Mouse (Mus musculus) heart, embryonic 12.5 days (tissue): Measurements from ENCODE around the gene Sulf2. TPM values are rescaled to one million over a fixed set of nuclear protein-coding genes. Genes with fewer than 3 reads are reported as not detected.

Source experiments
- ATAC-seq: fragments of 200-750 bp; cut with Nextera tagmentation; 2 replicates; pipeline ENCODE4 v1.8.0; 2017; ENCODE audit warnings: moderate TSS enrichment, moderate library complexity; ENCODE audit not compliant: insufficient number of reproducible peaks, low FRiP score
- H3K27ac ChIP-seq: fragments of 300-500 bp; sonication (generic); 2 replicates; pipeline ENCODE4 v1.5.1; 2016; ENCODE audit warnings: mild to moderate bottlenecking, moderate library complexity; ENCODE audit not compliant: poor library complexity, severe bottlenecking
- H3K27me3 ChIP-seq: fragments of 300-500 bp; sonication (generic); replicated peaks from 2 replicates; pipeline ENCODE4 v1.6.1; 2016; ENCODE audit warnings: mild to moderate bottlenecking, moderate library complexity
- H3K36me3 ChIP-seq: fragments of 300-500 bp; sonication (generic); 2 replicates; pipeline ENCODE4 v1.6.1; 2016; ENCODE audit warnings: mild to moderate bottlenecking, moderate library complexity
- H3K4me1 ChIP-seq: fragments of 300-500 bp; sonication (generic); replicated peaks from 2 replicates; pipeline ENCODE4 v1.6.1; 2016; ENCODE audit warnings: mild to moderate bottlenecking
- H3K4me2 ChIP-seq: fragments of 300-500 bp; sonication (generic); 2 replicates; pipeline ENCODE4 v1.6.1; 2016; ENCODE audit warnings: mild to moderate bottlenecking, moderate library complexity
- H3K4me3 ChIP-seq: fragments of 300-500 bp; sonication (generic); 2 replicates; pipeline ENCODE4 v1.5.1; 2016; ENCODE audit warnings: mild to moderate bottlenecking
- H3K9ac ChIP-seq: fragments of 300-500 bp; sonication (generic); 2 replicates; pipeline ENCODE4 v1.6.1; 2016; ENCODE audit warnings: mild to moderate bottlenecking, moderate library complexity
- H3K9me3 ChIP-seq: fragments of 300-500 bp; sonication (generic); replicated peaks from 2 replicates; pipeline ENCODE4 v1.6.1; 2016; ENCODE audit warnings: mild to moderate bottlenecking, moderate library complexity
- WGBS: fragments of 180-500 bp; shearing (Covaris S2); methylation state at CpG from one replicate; pipeline ENCODE4 v1.1.7; 2016; 5-methylcytosine and 5-hydroxymethylcytosine counted together
- polyA plus RNA-seq: library from polyadenylated mRNA; unstranded; fragments of >200 nt; fragmentation: Nextera tagmentation; extraction: Ambion mirVana; gene quantifications from 2 replicates; pipeline ENCODE4 v1.2.1, GENCODE M21; 2016

Sulf2 gene
- polyA plus RNA-seq, 1 experiment from 2014 or later, result 136 TPM

DNA sequence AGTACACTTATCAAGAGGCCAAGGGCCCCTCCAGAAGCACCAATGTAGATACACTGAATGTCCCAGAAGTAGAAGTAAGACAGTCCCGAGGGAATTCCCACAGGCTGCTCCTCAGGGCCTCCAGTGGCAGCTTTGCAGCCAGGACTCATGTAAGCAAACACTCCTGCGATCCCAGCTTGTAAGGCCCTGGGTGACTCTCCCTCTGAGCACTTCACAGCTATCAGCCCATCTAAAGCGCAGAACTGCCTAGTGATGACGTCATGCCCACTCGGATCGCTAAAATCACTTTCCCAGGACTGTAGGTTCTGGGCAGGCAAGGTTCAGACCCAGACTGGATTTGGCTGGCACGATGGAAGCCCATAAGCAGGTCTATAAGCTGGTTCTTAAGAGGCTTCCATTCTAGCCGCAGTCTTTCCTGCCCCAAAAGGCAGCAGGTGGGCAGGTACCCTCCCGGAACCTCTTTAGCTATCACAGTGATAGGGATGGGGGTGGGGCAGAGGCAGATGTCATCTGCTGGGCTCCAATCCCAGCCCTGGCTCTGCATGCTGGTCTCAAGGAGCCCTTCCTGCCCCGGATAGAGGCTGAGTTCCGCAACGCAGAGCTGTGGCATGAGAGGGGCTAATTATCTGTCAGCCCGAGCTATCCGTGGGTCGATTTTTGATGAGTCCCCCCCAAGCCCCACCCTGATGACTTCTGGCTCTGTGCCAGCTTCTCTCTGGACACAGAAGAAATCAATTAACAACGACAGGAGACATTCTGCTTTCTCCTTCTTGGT lies 19.6 kb downstream of the Sulf2 start:
- Histone ChIP-seq H3K4me3 (no peak overlapping the region), H3K36me3 (peaks cover 29% of the 10 kb centered on the region), H3K4me2 (peak overlapping the region; percentile 3; the same call in 1 of the 2 replicates), H3K9ac (peak overlapping the region; percentile 24; the same call in 1 of the 2 replicates), H3K27ac (0 out of 2 replicates have a peak overlapping the region, but pooled peaks have one; percentile 12), H3K4me1 (peaks cover 65% of the 10 kb centered on the region), H3K9me3 (no peaks in the 10 kb centered on the region), H3K27me3 (no peaks in the 10 kb centered on the region)
- no peak for ATAC-seq
- WGBS, result 26% methylated on average over 16 of the region's 16 CpGs

GRCm38 (mm10) chr2:166128756-166129155 lies 26.7 kb downstream of the Sulf2 start:
- H3K36me3 ChIP-seq, result peaks cover 58% of the 10 kb centered on the region
- H3K4me1 ChIP-seq, result peaks cover 33% of the 10 kb centered on the region
- 55% methylated on average over 4 of the region's 4 CpGs for WGBS
- no peaks in the 10 kb centered on the region for H3K27me3 ChIP-seq
- H3K4me3 ChIP-seq, result no peak overlapping the region
- no peak for ATAC-seq
- no peaks in the 10 kb centered on the region for H3K9me3 ChIP-seq
- no peak overlapping the region for H3K4me2 ChIP-seq
- no peak overlapping the region for H3K9ac ChIP-seq
- peak overlapping the region; percentile 34; the same call in 1 of the 2 replicates for H3K27ac ChIP-seq

- Histone ChIP-seq H3K27ac (no peak overlapping the region), H3K4me2 (no peak overlapping the region), H3K9me3 (no peaks in the 10 kb centered on the region), H3K9ac (no peak overlapping the region), H3K36me3 (peaks cover 63% of the 10 kb centered on the region), H3K27me3 (no peaks in the 10 kb centered on the region), H3K4me3 (no peak overlapping the region), H3K4me1 (peaks cover 40% of the 10 kb centered on the region)
- no peak for ATAC-seq
- 84% methylated on average over 15 of the region's 15 CpGs for WGBS
Observed at GRCm38 (mm10) chr2:166128032-166128431, 27.4 kb downstream of the Sulf2 start.

GRCm38 (mm10) chr2:166126343-166126742 lies 29.1 kb downstream of the Sulf2 start:
- Histone ChIP-seq H3K27me3 (no peaks in the 10 kb centered on the region), H3K4me2 (no peak overlapping the region), H3K4me1 (peaks cover 57% of the 10 kb centered on the region), H3K36me3 (peaks cover 47% of the 10 kb centered on the region), H3K9me3 (no peaks in the 10 kb centered on the region), H3K4me3 (no peak overlapping the region), H3K27ac (no peak overlapping the region), H3K9ac (no peak overlapping the region)
- no peak for ATAC-seq
- 62% methylated on average over 11 of the region's 11 CpGs for WGBS

DNA sequence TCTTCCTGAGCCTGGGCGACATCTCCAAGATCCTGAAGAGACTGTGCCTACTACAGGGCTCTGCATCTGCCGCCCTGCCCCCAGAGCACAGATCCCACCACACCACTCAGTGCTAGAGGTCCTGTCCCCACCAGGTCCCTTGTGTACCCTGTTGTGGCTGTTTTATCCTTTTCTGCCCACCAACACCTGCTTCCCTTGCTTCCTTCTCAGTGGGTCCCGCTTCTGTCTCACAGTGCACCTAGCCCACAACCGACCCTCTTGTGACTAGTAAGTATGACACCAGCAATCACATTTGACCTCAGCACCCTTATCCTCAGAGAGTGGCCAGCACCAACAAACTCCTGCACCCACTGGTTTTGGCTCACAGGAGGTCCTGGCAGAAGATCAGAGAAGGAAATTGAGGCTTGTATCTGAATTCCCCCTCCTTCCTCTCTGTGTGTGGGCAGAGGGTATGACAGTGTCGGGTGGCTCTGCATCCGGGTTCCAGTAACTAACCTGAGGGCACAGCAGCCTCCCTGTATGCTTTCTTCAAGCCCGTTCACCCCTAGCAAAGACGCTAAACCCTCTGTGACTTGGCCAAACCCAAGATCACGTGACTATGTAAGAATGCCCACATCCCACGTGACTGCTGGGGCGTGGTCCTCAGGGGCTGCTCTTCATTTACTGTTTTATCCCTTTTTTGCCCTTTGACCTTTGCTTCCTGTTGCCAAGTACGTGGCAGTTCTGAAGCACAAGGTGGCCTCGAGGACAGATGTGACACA lies 29.8 kb downstream of the Sulf2 start:
- Histone ChIP-seq H3K4me1 (peaks cover 61% of the 10 kb centered on the region), H3K27me3 (no peaks in the 10 kb centered on the region), H3K27ac (no peak overlapping the region), H3K9me3 (no peaks in the 10 kb centered on the region), H3K36me3 (peaks cover 41% of the 10 kb centered on the region), H3K4me3 (no peak overlapping the region), H3K9ac (no peak overlapping the region), H3K4me2 (no peak overlapping the region)
- ATAC-seq, result no peak
- WGBS, result 66% methylated on average over 13 of the region's 13 CpGs

- H3K9me3 ChIP-seq, result no peaks in the 10 kb centered on the region
- no peaks in the 10 kb centered on the region for H3K27me3 ChIP-seq
- H3K27ac ChIP-seq, result no peak overlapping the region
- peaks cover 68% of the 10 kb centered on the region for H3K4me1 ChIP-seq
- H3K36me3 ChIP-seq, result peaks cover 35% of the 10 kb centered on the region
- no peak overlapping the region for H3K9ac ChIP-seq
- WGBS, result 75% methylated on average over 1 of the region's 2 CpGs
- H3K4me3 ChIP-seq, result no peak overlapping the region
- no peak for ATAC-seq
- no peak overlapping the region for H3K4me2 ChIP-seq
Observed at GRCm38 (mm10) chr2:166125033-166125432, 30.4 kb downstream of the Sulf2 start.

DNA sequence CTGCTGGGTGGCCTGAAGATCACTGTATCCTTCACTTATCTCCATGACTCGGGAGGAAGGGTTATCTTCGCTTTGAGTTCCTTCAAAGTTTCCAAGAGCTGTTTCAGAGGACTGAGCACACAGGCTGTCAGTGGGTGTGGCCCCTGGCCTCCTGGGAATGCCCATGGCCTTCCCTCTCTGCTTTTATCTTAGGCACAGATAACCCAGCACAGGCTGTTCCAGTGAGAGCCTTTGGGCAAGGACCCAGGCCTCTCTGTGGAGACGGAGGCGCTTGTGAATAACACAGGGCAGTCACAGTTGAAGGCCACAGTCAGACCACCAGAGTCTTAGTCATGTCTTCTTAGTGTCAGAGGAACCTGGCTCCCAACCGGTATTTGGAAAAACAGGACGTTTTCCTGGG lies 32.7 kb downstream of the Sulf2 start:
- peaks cover 33% of the 10 kb centered on the region for H3K36me3 ChIP-seq
- H3K27ac ChIP-seq, result no peak overlapping the region

GRCm38 (mm10) chr2:166121681-166122355 lies 33.6 kb downstream of the Sulf2 start:
- ATAC-seq, result no peak
- WGBS, result 81% methylated on average over 14 of the region's 14 CpGs

More for the DNA sequence above, 32.7 kb downstream of the Sulf2 start:
- Histone ChIP-seq H3K9ac (no peak overlapping the region), H3K4me1 (peaks cover 50% of the 10 kb centered on the region), H3K27me3 (no peaks in the 10 kb centered on the region), H3K4me2 (no peak overlapping the region), H3K9me3 (no peaks in the 10 kb centered on the region), H3K4me3 (no peak overlapping the region)
- 18% methylated on average over 6 of the region's 6 CpGs for WGBS
- ATAC-seq, result 0 out of 2 replicates have a peak, but pooled peaks have one; percentile 10

GRCm38 (mm10) chr2:166119992-166120391 lies 35.5 kb downstream of the Sulf2 start:
- Histone ChIP-seq H3K27me3 (no peaks in the 10 kb centered on the region), H3K4me3 (no peak overlapping the region), H3K9ac (no peak overlapping the region), H3K4me2 (no peak overlapping the region), H3K4me1 (peaks cover 45% of the 10 kb centered on the region), H3K36me3 (peaks cover 42% of the 10 kb centered on the region), H3K9me3 (no peaks in the 10 kb centered on the region), H3K27ac (no peak overlapping the region)
- WGBS, result 63% methylated on average over 2 of the region's 2 CpGs
- no peak for ATAC-seq

More at GRCm38 (mm10) chr2:166121681-166122355, 33.6 kb downstream of the Sulf2 start:
- Histone ChIP-seq H3K4me1 (peaks cover 50% of the 10 kb centered on the region), H3K4me3 (no peak overlapping the region), H3K36me3 (peaks cover 29% of the 10 kb centered on the region), H3K27me3 (no peaks in the 10 kb centered on the region), H3K4me2 (no peak overlapping the region), H3K9me3 (no peaks in the 10 kb centered on the region), H3K9ac (no peak overlapping the region), H3K27ac (no peak overlapping the region)

GRCm38 (mm10) chr2:166116704-166117103 lies 38.8 kb downstream of the Sulf2 start:
- H3K27ac ChIP-seq, result no peak overlapping the region
- no peak overlapping the region for H3K9ac ChIP-seq
- no peaks in the 10 kb centered on the region for H3K9me3 ChIP-seq
- ATAC-seq, result no peak
- no peaks in the 10 kb centered on the region for H3K27me3 ChIP-seq
- H3K4me1 ChIP-seq, result peaks cover 33% of the 10 kb centered on the region
- peaks cover 53% of the 10 kb centered on the region for H3K36me3 ChIP-seq
- H3K4me2 ChIP-seq, result no peak overlapping the region
- no peak overlapping the region for H3K4me3 ChIP-seq
- 94% methylated on average over 16 of the region's 16 CpGs for WGBS

DNA sequence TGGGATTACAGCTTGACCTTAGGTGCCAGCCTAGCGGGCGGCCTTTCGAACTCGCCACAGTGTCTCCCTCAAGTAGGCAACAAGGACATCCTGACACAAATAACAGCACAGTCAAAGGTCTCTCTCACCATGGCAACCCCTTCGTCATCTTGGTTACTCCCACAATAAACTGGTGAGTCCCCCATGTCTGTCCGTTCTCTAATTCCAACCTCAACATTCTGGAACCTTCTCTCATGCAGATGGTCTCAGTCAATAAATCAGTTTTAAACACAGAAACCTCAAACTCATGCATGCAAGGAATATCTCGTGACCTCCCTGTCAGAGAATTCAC lies 39.2 kb downstream of the Sulf2 start:
- Histone ChIP-seq H3K27me3 (no peaks in the 10 kb centered on the region), H3K4me3 (no peak overlapping the region), H3K27ac (no peak overlapping the region), H3K9ac (no peak overlapping the region), H3K4me1 (peaks cover 30% of the 10 kb centered on the region), H3K4me2 (no peak overlapping the region), H3K36me3 (peaks cover 53% of the 10 kb centered on the region), H3K9me3 (no peaks in the 10 kb centered on the region)
- 88% methylated on average over 7 of the region's 7 CpGs for WGBS
- ATAC-seq, result no peak
